Mouse (Mus musculus) CH12.LX (cell line): ENCODE measurements around the gene Pmp22. TPM values are rescaled to one million over a fixed set of nuclear protein-coding genes. Genes with fewer than 3 reads are reported as not detected.
A peak's percentile ranks its signal among the peaks of the same experiment; 100 is the strongest.

Experiments used
- DNase-seq: peaks from one replicate; pipeline ENCODE4 v3.0.0-alpha.2; 2013; ENCODE audit errors: extremely low read depth
- H3K27ac ChIP-seq: 2 replicates; pipeline ENCODE4 v1.5.1; 2012; ENCODE audit warnings: low read depth, mild to moderate bottlenecking, control low read depth, moderate library complexity; ENCODE audit not compliant: insufficient read depth
- H3K27me3 ChIP-seq: replicated peaks from 2 replicates; pipeline ENCODE3; 2012; ENCODE audit warnings: inconsistent platforms
- H3K36me3 ChIP-seq, 2 experiments: replicated peaks in 1 of 2; 2 replicates each; pipeline versions ENCODE3 to v1.6.1; 2012; ENCODE audit warnings: inconsistent platforms in 1 of 2, low read length in 1 of 2, mild to moderate bottlenecking in 1 of 2, mixed read lengths in 1 of 2, moderate library complexity in 1 of 2; ENCODE audit not compliant: control insufficient read depth in 1 of 2, insufficient read depth in 1 of 2
- H3K4me1 ChIP-seq, 2 experiments: 2 replicates each; pipeline ENCODE4 v1.6.1; 2012; ENCODE audit warnings: inconsistent platforms in 1 of 2, moderate library complexity in 1 of 2; ENCODE audit not compliant: insufficient read depth in 2 of 2, control insufficient read depth in 1 of 2
- H3K4me2 ChIP-seq: 2 replicates; pipeline ENCODE4 v1.6.1; 2012; ENCODE audit warnings: low read depth, mild to moderate bottlenecking, control low read depth; ENCODE audit not compliant: poor library complexity, insufficient read depth, severe bottlenecking
- H3K4me3 ChIP-seq, 3 experiments: fragments of 150-350 bp in 1 of 3; sonication (generic) in 1 of 3; replicated peaks in 1 of 3; 2 replicates each; pipeline versions ENCODE3 to v1.5.1; 2011 to 2012; ENCODE audit warnings: low read depth in 2 of 3, low read length in 2 of 3, mild to moderate bottlenecking in 2 of 3, moderate library complexity in 2 of 3, control low read depth in 1 of 3, improper control_type of control experiment in 1 of 3, inconsistent platforms in 1 of 3, mixed read lengths in 1 of 3; ENCODE audit not compliant: poor library complexity in 1 of 3
- H3K79me2 ChIP-seq: replicated peaks from 2 replicates; pipeline ENCODE4 v1.6.1; 2012; ENCODE audit warnings: mild to moderate bottlenecking, moderate library complexity; ENCODE audit not compliant: control insufficient read depth, poor library complexity, insufficient read depth, severe bottlenecking; ENCODE audit errors: extremely low read depth
- H3K9ac ChIP-seq: 2 replicates; pipeline ENCODE4 v1.6.1; 2012; ENCODE audit warnings: low read depth, mild to moderate bottlenecking, control low read depth, moderate library complexity; ENCODE audit not compliant: insufficient read depth
- H3K9me3 ChIP-seq: replicated peaks from 2 replicates; pipeline ENCODE3; 2012; ENCODE audit warnings: low read length, inconsistent platforms, mixed read lengths
- BHLHE40 ChIP-seq: IDR thresholded peaks from 2 replicates; pipeline ENCODE4 v1.6.1; 2011; ENCODE audit warnings: mild to moderate bottlenecking, low read depth, low read length, improper control_type of control experiment
- CHD1 ChIP-seq: IDR thresholded peaks from 2 replicates; pipeline ENCODE4 v1.6.1; 2012; ENCODE audit warnings: low read depth, low read length, improper control_type of control experiment, inconsistent platforms
- CHD2 ChIP-seq: IDR thresholded peaks from 2 replicates; pipeline ENCODE4 v1.6.1; 2011; ENCODE audit warnings: low read length, improper control_type of control experiment
- CTCF ChIP-seq, 2 experiments: IDR thresholded peaks in 1 of 2; conservative IDR thresholded peaks in 1 of 2; 2 replicates each; pipeline ENCODE4 v1.5.1; 2011 to 2012; ENCODE audit warnings: low read depth in 2 of 2, low read length in 2 of 2, improper control_type of control experiment in 1 of 2, inconsistent platforms in 1 of 2, mild to moderate bottlenecking in 1 of 2, moderate library complexity in 1 of 2
- E2F4 ChIP-seq: IDR thresholded peaks from 2 replicates; pipeline ENCODE4 v1.6.1; 2011; ENCODE audit warnings: low read depth, low read length, improper control_type of control experiment; ENCODE audit not compliant: insufficient replicate concordance
- ELF1 ChIP-seq: IDR thresholded peaks from 2 replicates; pipeline ENCODE4 v1.6.1; 2014; ENCODE audit warnings: low read depth, mild to moderate bottlenecking, inconsistent platforms, low read length, improper control_type of control experiment
- EP300 ChIP-seq: IDR thresholded peaks from 2 replicates; pipeline ENCODE4 v1.6.1; 2011; ENCODE audit warnings: low read length, improper control_type of control experiment
- ETS1 ChIP-seq: conservative IDR thresholded peaks from 2 replicates; pipeline ENCODE4 v1.6.1; 2012; ENCODE audit warnings: low read depth, mild to moderate bottlenecking, inconsistent platforms, low read length, improper control_type of control experiment, moderate library complexity
- GABPA ChIP-seq: IDR thresholded peaks from 2 replicates; pipeline ENCODE4 v1.6.1; 2012; ENCODE audit warnings: low read depth, low read length, improper control_type of control experiment, inconsistent platforms; ENCODE audit not compliant: insufficient replicate concordance
- IRF4 ChIP-seq: IDR thresholded peaks from 2 replicates; pipeline ENCODE4 v1.6.1; 2014; ENCODE audit warnings: low read depth, mild to moderate bottlenecking, inconsistent platforms, low read length, improper control_type of control experiment
- JUND ChIP-seq: conservative IDR thresholded peaks from 2 replicates; pipeline ENCODE4 v1.6.1; 2011; ENCODE audit warnings: low read depth, low read length, improper control_type of control experiment
- MAX ChIP-seq: IDR thresholded peaks from 2 replicates; pipeline ENCODE4 v1.6.1; 2011; ENCODE audit warnings: low read length, improper control_type of control experiment
- NRF1 ChIP-seq: IDR thresholded peaks from 2 replicates; pipeline ENCODE4 v1.6.1; 2014; ENCODE audit warnings: low read depth, mild to moderate bottlenecking, inconsistent platforms, low read length, improper control_type of control experiment, moderate library complexity
- PAX5 ChIP-seq: IDR thresholded peaks from 2 replicates; pipeline ENCODE4 v1.6.1; 2012; ENCODE audit warnings: low read length, inconsistent platforms, mixed read lengths
- POLR2A ChIP-seq: IDR thresholded peaks from 2 replicates; pipeline ENCODE4 v1.6.1; 2011; ENCODE audit warnings: low read depth, mild to moderate bottlenecking, improper control_type of control experiment, low read length
- SIN3A ChIP-seq: IDR thresholded peaks from 2 replicates; pipeline ENCODE4 v1.6.1; 2012; ENCODE audit warnings: low read length, improper control_type of control experiment, inconsistent platforms
- TBP ChIP-seq: conservative IDR thresholded peaks from 2 replicates; pipeline ENCODE4 v1.6.1; 2011; ENCODE audit warnings: low read depth, low read length, improper control_type of control experiment
- UBTF ChIP-seq: IDR thresholded peaks from 2 replicates; pipeline ENCODE4 v1.6.1; 2012; ENCODE audit warnings: low read depth, mild to moderate bottlenecking, inconsistent platforms, low read length, improper control_type of control experiment, moderate library complexity
- USF2 ChIP-seq: conservative IDR thresholded peaks from 2 replicates; pipeline ENCODE4 v1.6.1; 2011; ENCODE audit warnings: low read depth, low read length, improper control_type of control experiment
- ZC3H11A ChIP-seq: IDR thresholded peaks from 2 replicates; pipeline ENCODE4 v1.6.1; 2012; ENCODE audit warnings: low read depth, mild to moderate bottlenecking, inconsistent platforms, low read length, improper control_type of control experiment
- ZMIZ1 ChIP-seq: IDR thresholded peaks from 2 replicates; pipeline ENCODE4 v1.6.1; 2012; ENCODE audit warnings: low read depth, mild to moderate bottlenecking, inconsistent platforms, low read length, improper control_type of control experiment
- dilution Hi-C: fragments of 300-500 bp; cut with MboI; formaldehyde crosslinking; loops from 2 replicates; pipeline ENCODE4 v1.14.3; 2020; ENCODE audit warnings: low sequenced_read_pairs; ENCODE audit not compliant: extremely low pct_unique_long_range_greater_than_20kb, extremely low pct_ligation_motif_present
- in situ Hi-C: fragments of 300-500 bp; cut with MboI; formaldehyde crosslinking; loops from 3 replicates; pipeline ENCODE4 v1.14.3; 2019; ENCODE audit warnings: low sequenced_read_pairs, low pct_ligation_motif_present, low pct_unique_long_range_greater_than_20kb, mixed read lengths
- polyA plus RNA-seq: library from polyadenylated mRNA; unstranded; fragments of >175 nt; gene quantifications from 2 replicates; pipeline ENCODE4 v1.2.1, GENCODE M21; 2012; ENCODE audit warnings: low read depth; ENCODE audit not compliant: insufficient read length
- total RNA-seq, 2 experiments: library from RNA; depleted of rRNA; stranded (reverse); fragments of 300-350 nt in 1 of 2; fragments of >200 nt in 1 of 2; gene quantifications; 2 replicates each; pipeline ENCODE4 v1.2.3; 2012 to 2014

The Pmp22 gene
- total and polyA plus RNA-seq, 3 experiments, result not detected

DNA sequence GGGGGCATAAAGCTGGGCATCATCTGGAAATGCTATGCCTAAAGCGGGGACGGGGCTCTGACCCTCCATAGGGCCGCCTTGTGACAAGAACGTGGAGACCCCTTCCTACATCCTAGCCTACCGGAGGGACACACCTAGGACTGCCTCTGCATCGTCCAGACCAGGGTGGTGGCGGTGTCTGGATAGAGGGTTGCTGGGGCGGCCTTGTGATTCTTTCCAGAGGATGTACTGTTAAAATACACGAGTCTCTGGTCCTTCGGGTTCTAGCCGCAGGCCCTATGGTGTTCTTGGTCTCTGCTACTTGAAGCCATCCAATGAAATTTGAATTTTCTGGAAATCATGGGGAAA lies 2.9 kb downstream of the Pmp22 start:
- no peak for TF ChIP-seq ELF1
- TF ChIP-seq ZMIZ1, result no peak
- no peak for TF ChIP-seq ZC3H11A
- no peak for TF ChIP-seq IRF4
- TF ChIP-seq ETS1, result no peak
- no peak for TF ChIP-seq SIN3A
- no peak for TF ChIP-seq CHD1
- no peak for TF ChIP-seq CTCF (conservative IDR thresholded peaks at IDR 0.05 in 1 of 2, IDR thresholded peaks at IDR 0.05 in 1 of 2; ENCODE audit: low read depth in 2 of 2, low read length in 2 of 2)
- no peak for TF ChIP-seq USF2
- TF ChIP-seq UBTF, result no peak
- no peak for TF ChIP-seq CHD2
- no peak for TF ChIP-seq GABPA
- TF ChIP-seq E2F4, result no peak
- TF ChIP-seq BHLHE40, result no peak
- TF ChIP-seq EP300, result no peak
- TF ChIP-seq NRF1, result no peak
- TF ChIP-seq JUND, result no peak
- H3K9me3 ChIP-seq, result no peaks in the 10 kb centered on the region
- H3K36me3 ChIP-seq, result no peaks in the 10 kb centered on the region
- no peak for DNase-seq
- dilution Hi-C loops (no loop called here), in situ Hi-C loops (loop anchor here (5.0 kb wide), 2 partner anchors 194 to 374 kb away; no protein-coding TSS in a partner anchor)
- H3K27ac ChIP-seq, result no peak overlapping the region
- H3K27me3 ChIP-seq, result peaks cover 11% of the 10 kb centered on the region
- H3K79me2 ChIP-seq, result no peaks in the 10 kb centered on the region
- peaks cover 0 to 9% of the 10 kb centered on the region in 2 experiments; a peak in 2 of 4 replicates for H3K4me1 ChIP-seq
- H3K4me3 ChIP-seq, result peak overlapping the region in 1 of 3 experiments; percentile 1
- no peak overlapping the region for H3K9ac ChIP-seq
- H3K4me2 ChIP-seq, result peak overlapping the region; percentile 14; the same call in 1 of the 2 replicates

DNA sequence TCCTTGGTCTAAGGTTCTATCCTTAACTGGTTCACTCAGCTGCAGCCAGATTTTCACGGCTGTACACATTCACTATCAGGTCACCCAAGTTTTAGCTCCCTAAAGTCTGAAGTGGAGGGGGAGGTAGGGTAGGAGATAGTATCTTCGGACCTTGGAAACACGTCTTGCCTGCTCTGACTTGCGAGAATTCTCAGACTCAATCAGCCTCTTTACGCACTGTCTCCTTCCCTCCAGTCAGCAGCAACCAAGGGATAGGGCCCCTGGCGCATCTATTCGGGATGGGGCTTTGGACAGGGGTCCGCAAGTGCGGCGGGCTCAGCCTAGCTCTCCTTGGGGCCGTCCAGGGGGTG lies 3.3 kb downstream of the Pmp22 start:
- H3K4me2 ChIP-seq, result no peak overlapping the region
- H3K4me3 ChIP-seq, result no peak overlapping the region
- DNase-seq, result no peak
- no peaks in the 10 kb centered on the region for H3K9me3 ChIP-seq
- no peak for TF ChIP-seq POLR2A
- no peak for TF ChIP-seq IRF4
- TF ChIP-seq MAX, result no peak
- TF ChIP-seq TBP, result no peak
- no peak for TF ChIP-seq PAX5
- TF ChIP-seq EP300, result no peak
- peaks cover 0 to 14% of the 10 kb centered on the region in 2 experiments; a peak in 2 of 4 replicates for H3K4me1 ChIP-seq
- no peaks in the 10 kb centered on the region for H3K36me3 ChIP-seq
- no peak overlapping the region for H3K9ac ChIP-seq
- dilution Hi-C loops (no loop called here), in situ Hi-C loops (loop anchor here (5.0 kb wide), 2 partner anchors 195 to 375 kb away; no protein-coding TSS in a partner anchor)
- no peak overlapping the region for H3K27ac ChIP-seq
- H3K27me3 ChIP-seq, result peaks cover 11% of the 10 kb centered on the region
- no peaks in the 10 kb centered on the region for H3K79me2 ChIP-seq
